Comparison of ENCODE assay signal across 9 mouse cellular contexts in the genomic region with DNA sequence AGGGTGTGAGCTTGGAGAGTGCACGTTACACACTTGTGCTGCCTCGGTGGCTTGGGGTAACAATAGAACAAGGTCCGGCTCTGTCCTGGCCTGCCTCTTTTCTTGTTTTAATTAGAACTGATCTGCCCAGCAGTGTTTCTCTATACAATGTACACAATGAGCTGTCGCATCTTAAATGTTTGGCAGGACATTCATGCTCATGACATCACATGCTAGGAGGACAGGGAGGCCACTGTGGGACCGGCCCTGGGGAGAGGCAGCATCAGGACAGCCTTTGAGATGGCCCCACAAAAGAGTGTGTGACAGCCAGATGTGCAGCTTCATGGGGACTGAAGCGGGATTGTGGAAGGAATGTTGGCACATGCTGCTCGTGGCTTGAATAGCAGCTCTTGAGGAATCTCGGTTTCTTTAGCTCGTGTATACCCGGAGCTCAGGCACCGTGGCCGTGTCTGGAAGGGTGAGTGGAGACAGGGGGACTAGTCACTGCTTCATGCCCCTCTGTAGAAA. TPM values are rescaled to one million over a fixed set of nuclear protein-coding genes. Genes with fewer than 3 reads are reported as not detected.
DNase-seq lines count a peak whose midpoint lies in the region; ATAC-seq lines count a peak whose summit lies in the region.
"Had no signal": no experiment of that assay in that cellular context is flagged by ENCODE, and none has a peak within 500 bp of the region (broad histone marks: within the 10 kb centered on the region; RNA-seq: fewer than 3 reads in every experiment).

No protein-coding gene starts in this region.

- no peaks in the 10 kb centered on the region for H3K4me1 ChIP-seq in kidney, embryonic 14.5 days (ENCODE audit: control insufficient read depth, insufficient read depth, low read length)
- H3K4me1 ChIP-seq in embryonic facial prominence, embryonic 12.5 days, result peaks cover 8% of the 10 kb centered on the region; the same call in 1 of the 2 replicates
- H3K4me1 ChIP-seq: liver, embryonic 15.5 days had no signal

- DNase-seq in kidney, adult 9 months, result no peak
- peak; percentile 33 to 41 for DNase-seq in frontal cortex, adult 2 months (ENCODE audit: extremely low spot score in 1 of 2, low spot score in 1 of 2)
- peak; percentile 16 to 59 for DNase-seq in lung, postnatal 4 days
- DNase-seq in adrenal gland, postnatal 10 days, result no peak

- WGBS in kidney, embryonic 14.5 days, result 72% methylated on average over 12 of the region's 12 CpGs
- WGBS in embryonic facial prominence, embryonic 12.5 days, result 49% methylated on average over 12 of the region's 12 CpGs

- H3K4me2 ChIP-seq in kidney, embryonic 14.5 days (replicated peaks; ENCODE audit: low read depth, low read length), result no peak overlapping the region
- H3K4me2 ChIP-seq in embryonic facial prominence, embryonic 12.5 days (replicated peaks), result no peak overlapping the region
- H3K4me2 ChIP-seq: liver, embryonic 15.5 days had no signal

- no peak overlapping the region for H3K4me3 ChIP-seq in kidney, embryonic 14.5 days (ENCODE audit: low read length)
- H3K4me3 ChIP-seq in embryonic facial prominence, embryonic 12.5 days, result no peak overlapping the region
- H3K4me3 ChIP-seq: liver, embryonic 15.5 days had no signal

- 0 out of 2 replicates have a peak, but pooled peaks have one; percentile 28 for ATAC-seq in kidney, embryonic 14.5 days (ENCODE audit: low FRiP score, low TSS enrichment)
- peak; percentile 13; the same call in 1 of the 2 replicates for ATAC-seq in embryonic facial prominence, embryonic 12.5 days (ENCODE audit: insufficient number of reproducible peaks, insufficient read depth, low FRiP score, low TSS enrichment)
- no peak for ATAC-seq in erythroid progenitor cell, adult 5-6 weeks (replicated peaks; ENCODE audit: low FRiP score, poor library complexity, severe bottlenecking)
- ATAC-seq in activated CD4-positive, CD25-positive, alpha-beta regulatory T cell, adult 4 months, result no peak

- no peak overlapping the region for H3K9ac ChIP-seq in kidney, embryonic 14.5 days (ENCODE audit: low read depth, low read length)
- no peak overlapping the region for H3K9ac ChIP-seq in embryonic facial prominence, embryonic 12.5 days
- H3K9ac ChIP-seq: liver, embryonic 15.5 days had no signal

- no peaks in the 10 kb centered on the region for H3K27me3 ChIP-seq in kidney, embryonic 14.5 days (ENCODE audit: control insufficient read depth, insufficient read depth, low read length)
- H3K27me3 ChIP-seq in embryonic facial prominence, embryonic 12.5 days, result no peaks in the 10 kb centered on the region
- H3K27me3 ChIP-seq: liver, embryonic 15.5 days had no signal

- H3K36me3 ChIP-seq in kidney, embryonic 14.5 days (ENCODE audit: control insufficient read depth, insufficient read depth, low read length), result no peaks in the 10 kb centered on the region
- no peaks in the 10 kb centered on the region for H3K36me3 ChIP-seq in embryonic facial prominence, embryonic 12.5 days
- H3K36me3 ChIP-seq: liver, embryonic 15.5 days had no signal

- H3K27ac ChIP-seq in kidney, embryonic 14.5 days (ENCODE audit: low read depth, low read length), result no peak overlapping the region
- H3K27ac ChIP-seq in embryonic facial prominence, embryonic 12.5 days, result no peak overlapping the region
- H3K27ac ChIP-seq: liver, embryonic 15.5 days had no signal

- H3K9me3 ChIP-seq in kidney, embryonic 14.5 days (ENCODE audit: control insufficient read depth, low read length), result no peaks in the 10 kb centered on the region
- no peaks in the 10 kb centered on the region for H3K9me3 ChIP-seq in embryonic facial prominence, embryonic 12.5 days
- H3K9me3 ChIP-seq: liver, embryonic 15.5 days had no signal

RNA-seq across cellular contexts. Expression of gene Cldn11, which starts 16.7 kb away (rescaled TPM):
- 47.5 and 53.0 TPM in 2 replicates for polyA plus RNA-seq in kidney, embryonic 14.5 days (2014; fragmentation: Nextera tagmentation; extraction: Ambion mirVana)
- 32.1 and 38.7 TPM in 2 replicates for polyA plus RNA-seq in embryonic facial prominence, embryonic 12.5 days (2016; fragmentation: Nextera tagmentation; extraction: Ambion mirVana)
- 135 and 164 TPM in 2 replicates for polyA plus RNA-seq in frontal cortex, adult 2 months (2012; rRNA removed)
- total RNA-seq in adrenal gland, postnatal 10 days (2021), result 10 to 100 TPM; 15.7 to 16.8 TPM
- not detected in 2 replicates for total RNA-seq in erythroid progenitor cell, adult 5-6 weeks (2015; ENCODE audit: low replicate concordance)
- not detected in 2 replicates for total RNA-seq in erythroid progenitor cell, adult 5-6 weeks (2017; ENCODE audit: low replicate concordance)
- not detected for polyA plus RNA-seq in activated CD4-positive, CD25-positive, alpha-beta regulatory T cell, adult 4 months (2017; shearing (Covaris generic))

Comparison
In these comparisons a context has a peak if more than half of its experiments do, and no peak if none do; other contexts are left out.
1. ATAC-seq: peak in kidney, embryonic 14.5 days (single experiment) and embryonic facial prominence, embryonic 12.5 days (single experiment); none in erythroid progenitor cell, adult 5-6 weeks (single experiment) and activated CD4-positive, CD25-positive, alpha-beta regulatory T cell, adult 4 months (single experiment).
2. DNase-seq: peak in frontal cortex, adult 2 months (2 of 2) and lung, postnatal 4 days (2 of 2); none in kidney, adult 9 months (single experiment) and adrenal gland, postnatal 10 days (single experiment).
3. RNA of gene Cldn11, which starts 16.7 kb away (polyA plus RNA-seq): 135 to 164 TPM in frontal cortex, adult 2 months, 47.5 to 53.0 TPM in kidney, embryonic 14.5 days and 32.1 to 38.7 TPM in embryonic facial prominence, embryonic 12.5 days; not detected in activated CD4-positive, CD25-positive, alpha-beta regulatory T cell, adult 4 months; every median in the first group is over 10 times any median in the second.